Mouse (Mus musculus) heart, postnatal 10 days (tissue): ENCODE results near the gene Nicn1. TPM values are rescaled to one million over a fixed set of nuclear protein-coding genes. Genes with fewer than 3 reads are reported as not detected.
"Not testable (repeated sequence)": the region's sequence is repeated elsewhere in the genome, so short reads cannot be mapped to it uniquely, and the experiment has no call there.

Source experiments
- DNase-seq, 2 experiments: peaks; one replicate each; pipeline ENCODE4 v3.0.0; 2021
- intact Hi-C: fragments of 180-260 bp; cut with DNase I; formaldehyde crosslinking; loops from one replicate; pipeline ENCODE4 v1.15.1; 2025
- total RNA-seq, 2 experiments: library from RNA; stranded (reverse); gene quantifications; 2 replicates each; pipeline ENCODE4 v1.2.3; 2021

Gene Nicn1
- 10 to 100 TPM; 20.5 to 21.8 TPM for total RNA-seq

GRCm38 (mm10) chr9:108290016-108290750, at the start of gene Nicn1:
Gene Nicn1, plus strand, starts transcription at chr9:108290429.
- DNase-seq = peak; percentile 95 to 96
- intact Hi-C loops = no loop called here

GRCm38 (mm10) chr9:108244540-108244939, 45.7 kb upstream of the Nicn1 start:
- no peak for DNase-seq

GRCm38 (mm10) chr9:108244984-108245383, 45.2 kb upstream of the Nicn1 start:
- DNase-seq = no peak
- intact Hi-C loops = no loop called here

More at GRCm38 (mm10) chr9:108244540-108244939, 45.7 kb upstream of the Nicn1 start:
- intact Hi-C loops = no loop called here

- intact Hi-C loops = no loop called here
- DNase-seq = no peak
Measured at GRCm38 (mm10) chr9:108248957-108249356, 41.3 kb upstream of the Nicn1 start.

- intact Hi-C loops = no loop called here
- peak; percentile 81 for DNase-seq
Measured at GRCm38 (mm10) chr9:108251877-108252276, 38.4 kb upstream of the Nicn1 start.

GRCm38 (mm10) chr9:108252766-108253165, 37.5 kb upstream of the Nicn1 start:
- no peak for DNase-seq
- intact Hi-C loops = no loop called here

- intact Hi-C loops = loop anchor here (5.0 kb wide), 1 partner anchor 58 kb away; no protein-coding TSS in a partner anchor
Measured at GRCm38 (mm10) chr9:108260526-108260925, 29.7 kb upstream of the Nicn1 start.

GRCm38 (mm10) chr9:108261865-108262264, 28.4 kb upstream of the Nicn1 start:
- intact Hi-C loops = loop anchor here (5.0 kb wide), 1 partner anchor 60 kb away; no protein-coding TSS in a partner anchor
- peak; percentile 49 to 51 for DNase-seq

More at GRCm38 (mm10) chr9:108260526-108260925, 29.7 kb upstream of the Nicn1 start:
- DNase-seq = no peak

- peak; percentile 59 to 67 for DNase-seq
- intact Hi-C loops = loop anchor here (5.0 kb wide), 1 partner anchor 60 kb away; no protein-coding TSS in a partner anchor
Measured at GRCm38 (mm10) chr9:108262494-108263049, 27.7 kb upstream of the Nicn1 start.

GRCm38 (mm10) chr9:108263131-108263681, 27.0 kb upstream of the Nicn1 start:
- DNase-seq = peak in 1 of 2 experiments; percentile 53
- intact Hi-C loops = loop anchor here (5.0 kb wide), 1 partner anchor 61 kb away; no protein-coding TSS in a partner anchor

- peak; percentile 100 for DNase-seq
- intact Hi-C loops = loop anchor here (5.0 kb wide), 1 partner anchor 61 kb away; no protein-coding TSS in a partner anchor
Measured at GRCm38 (mm10) chr9:108263690-108264190, 26.5 kb upstream of the Nicn1 start, which contains the start of gene Dag1. Gene Dag1, minus strand, starts transcription at chr9:108263958.

- DNase-seq = peak; percentile 84
- intact Hi-C loops = loop anchor here (5.0 kb wide), 1 partner anchor 62 kb away; no protein-coding TSS in a partner anchor
Measured at GRCm38 (mm10) chr9:108264191-108264921, 25.9 kb upstream of the Nicn1 start.

GRCm38 (mm10) chr9:108266261-108266935, 23.8 kb upstream of the Nicn1 start:
- DNase-seq = no peak
- intact Hi-C loops = no loop called here

- DNase-seq = peak; percentile 76 to 83
- intact Hi-C loops = no loop called here
Measured at GRCm38 (mm10) chr9:108267691-108268090, 22.5 kb upstream of the Nicn1 start.

GRCm38 (mm10) chr9:108268701-108269100, 21.5 kb upstream of the Nicn1 start:
- DNase-seq = peak; percentile 57 to 59

GRCm38 (mm10) chr9:108271941-108272340, 18.3 kb upstream of the Nicn1 start:
- DNase-seq = no peak

More at GRCm38 (mm10) chr9:108268701-108269100, 21.5 kb upstream of the Nicn1 start:
- intact Hi-C loops = not testable (repeated sequence)

GRCm38 (mm10) chr9:108272691-108273090, 17.5 kb upstream of the Nicn1 start:
- intact Hi-C loops = no loop called here
- no peak for DNase-seq

More at GRCm38 (mm10) chr9:108271941-108272340, 18.3 kb upstream of the Nicn1 start:
- intact Hi-C loops = no loop called here

GRCm38 (mm10) chr9:108273485-108273884, 16.7 kb upstream of the Nicn1 start:
- intact Hi-C loops = no loop called here
- DNase-seq = no peak

GRCm38 (mm10) chr9:108274476-108275330, 15.5 kb upstream of the Nicn1 start:
- no peak for DNase-seq

More at GRCm38 (mm10) chr9:108274476-108275330, 15.5 kb upstream of the Nicn1 start:
- intact Hi-C loops = no loop called here
